Mouse (Mus musculus) E14TG2a.4 (cell line): ENCODE results near the gene Exoc4.

Experiments
- CTCF ChIP-seq: conservative IDR thresholded peaks from 2 replicates; pipeline ENCODE4 v1.5.1; 2014; ENCODE audit warnings: low read length
- NANOG ChIP-seq: IDR thresholded peaks from 2 replicates; pipeline ENCODE4 v1.6.1; 2014; ENCODE audit warnings: borderline replicate concordance, low read length, mixed read lengths

DNA sequence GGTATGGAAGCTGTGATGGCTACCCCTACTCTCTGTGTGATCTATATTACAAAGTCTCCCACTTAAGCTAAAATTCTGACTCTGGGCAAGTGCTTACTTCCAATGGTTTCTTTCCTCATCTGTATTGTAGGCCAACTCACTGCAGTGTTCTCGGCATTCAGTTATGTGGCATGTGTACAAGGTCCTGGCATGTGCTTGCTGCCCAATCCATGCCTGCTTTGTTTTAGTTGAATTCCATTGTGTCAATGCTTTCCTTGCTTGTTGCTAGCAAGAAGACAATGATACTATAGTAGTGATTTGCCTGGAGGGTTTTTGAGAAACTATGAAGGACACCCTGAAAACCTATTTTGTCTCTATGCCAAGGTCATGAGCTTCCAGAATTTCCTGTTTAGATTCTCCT lies 365.1 kb downstream of the Exoc4 start:
- no peak for TF ChIP-seq CTCF
- no peak for TF ChIP-seq NANOG
